Mouse (Mus musculus) neutrophil, adult 83 days (primary cell): ENCODE data around the gene Bag6. TPM values are rescaled to one million over a fixed set of nuclear protein-coding genes. Genes with fewer than 3 reads are reported as not detected.

Source experiments
- total RNA-seq, 2 experiments: library from RNA; stranded (reverse); gene quantifications; one replicate each; pipeline ENCODE4 v1.2.4; 2023

Gene Bag6
- total RNA-seq: 100 to 1,000 TPM; 222 to 226 TPM

DNA sequence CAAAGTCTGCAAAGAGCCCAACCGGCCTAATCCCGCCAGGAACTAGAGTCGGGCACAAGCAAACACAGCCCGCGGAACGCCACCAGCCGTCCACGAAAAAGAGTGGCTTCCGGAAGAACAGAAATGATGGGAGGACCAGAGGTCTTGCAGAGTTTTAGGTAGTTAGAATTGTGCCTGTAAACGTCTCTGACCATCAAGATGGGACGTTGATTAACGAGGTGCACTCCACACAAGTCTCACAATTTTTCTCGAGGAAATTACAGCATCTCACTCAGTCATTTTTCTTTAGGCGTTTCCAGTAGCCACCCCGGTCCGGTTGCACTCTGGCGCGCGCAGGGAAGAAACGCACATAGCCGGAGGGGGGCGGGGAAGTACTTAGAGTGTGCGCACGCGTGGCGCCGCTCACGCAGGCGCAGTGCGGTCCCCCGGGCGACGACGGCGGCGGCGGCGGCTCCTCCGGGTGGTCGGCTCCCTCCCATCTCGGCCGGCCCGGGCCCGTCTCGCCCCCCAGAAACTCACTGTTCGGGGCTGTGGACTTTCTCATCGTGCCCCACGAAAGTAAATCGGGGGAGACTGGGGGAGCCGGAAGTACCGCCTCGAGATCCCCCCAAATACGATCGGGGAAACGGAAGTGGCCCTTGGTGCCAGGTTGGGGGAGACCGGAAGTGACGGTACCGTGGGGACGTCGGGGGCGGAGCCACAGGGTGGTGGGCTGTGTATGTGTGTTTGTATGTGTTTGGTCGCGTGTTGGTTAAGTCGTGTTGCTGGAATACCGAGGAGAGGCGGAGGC is at the start of gene Bag6:
Bag6 (plus strand) TSS at position 378 of the 790 bp plus-strand sequence.

DNA sequence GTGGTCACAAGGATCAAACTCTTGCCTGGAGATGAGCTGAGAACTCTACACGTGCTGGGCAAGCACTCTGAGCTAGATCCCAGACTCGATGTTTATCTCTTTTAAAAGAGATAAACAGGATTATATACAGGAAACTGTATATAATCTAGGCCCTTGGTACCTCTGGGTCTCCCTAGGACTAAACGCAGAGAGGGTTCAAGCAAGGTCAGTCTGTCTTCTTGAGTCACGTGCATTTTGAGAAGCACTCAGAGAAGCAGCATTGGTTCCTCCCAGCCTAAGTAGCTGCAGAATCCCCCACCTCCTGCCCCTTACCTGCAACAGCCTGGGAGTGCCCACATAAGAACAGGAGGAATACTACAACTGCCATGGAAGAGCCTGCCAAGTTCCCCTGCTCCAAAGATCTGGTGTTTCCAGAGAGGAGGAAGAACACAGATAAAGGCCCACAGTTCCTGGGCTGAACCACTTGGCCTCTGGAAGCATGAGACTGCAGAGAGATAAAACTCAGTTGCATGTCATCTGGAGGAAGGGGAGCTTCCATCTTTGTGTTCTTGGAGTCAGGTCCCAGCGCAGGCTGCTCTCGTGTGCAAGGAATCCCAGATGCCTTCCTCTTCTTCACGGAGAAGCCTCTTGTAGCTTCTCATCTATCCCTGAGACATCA is 49.6 kb upstream of the Bag6 start, which contains the start of gene Ly6g6f:
Ly6g6f (minus strand) TSS at position 403 of the 658 bp plus-strand sequence.

DNA sequence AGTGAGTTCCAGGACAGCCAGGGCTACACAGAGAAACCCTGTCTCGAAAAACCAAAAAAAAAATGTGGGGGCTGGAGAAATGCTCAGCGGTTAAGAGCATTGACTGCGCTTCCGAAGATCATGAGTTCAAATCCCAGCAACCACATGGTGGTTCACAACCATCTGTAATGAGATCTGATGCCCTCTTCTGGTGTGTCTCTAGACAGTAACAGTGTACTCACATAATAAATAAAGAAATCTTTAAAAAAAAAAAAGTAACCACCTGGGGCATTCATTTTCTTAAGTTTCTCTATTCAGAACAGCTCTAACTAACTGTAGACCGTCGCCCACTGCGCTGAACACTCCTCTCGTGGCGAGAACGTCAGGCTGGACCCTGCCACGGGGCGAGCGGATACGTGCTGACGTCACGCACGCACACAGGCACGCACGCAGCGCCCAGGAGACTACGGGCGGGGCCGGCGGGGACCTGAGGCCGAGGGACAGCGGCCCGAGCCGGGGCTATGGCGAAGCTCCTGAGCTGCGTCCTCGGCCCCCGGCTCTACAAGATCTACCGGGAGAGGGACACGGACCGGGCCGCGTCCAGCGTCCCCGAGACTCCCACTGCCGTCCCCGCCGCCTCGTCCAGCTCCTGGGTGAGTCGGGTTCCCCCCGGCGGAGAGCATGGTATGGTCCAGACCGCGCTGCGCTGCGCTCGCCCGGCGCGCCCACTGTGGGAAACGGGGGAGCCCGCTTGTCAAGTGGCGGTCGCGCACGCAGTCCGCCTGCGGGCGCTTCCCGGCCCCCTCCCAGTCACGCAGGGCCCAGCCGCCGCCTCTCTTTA is 45.9 kb upstream of the Bag6 start, which contains the start of gene Abhd16a:
Abhd16a (plus strand) TSS at position 439 of the 820 bp plus-strand sequence.

DNA sequence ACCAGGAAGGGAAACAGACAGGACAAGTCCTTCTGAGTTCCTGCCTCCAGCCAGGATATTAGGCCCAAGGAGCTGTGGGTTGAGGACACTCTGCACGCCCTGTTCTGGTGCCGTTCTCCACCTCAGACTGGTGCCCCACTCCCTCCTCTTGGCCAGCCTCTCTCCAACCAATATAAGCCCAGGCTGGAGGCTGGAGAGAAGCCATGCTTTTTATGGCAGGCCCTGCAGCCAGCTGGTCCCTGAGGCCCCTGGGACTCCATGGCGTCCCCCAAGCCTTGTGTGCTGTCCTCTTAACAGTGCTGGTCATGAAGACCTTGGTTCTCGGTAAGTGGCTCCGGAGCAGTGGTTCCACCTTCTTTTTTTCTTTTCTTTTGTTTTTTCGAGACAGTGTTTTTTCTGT is 26.9 kb upstream of the Bag6 start, which contains the start of gene Ly6g5c:
Ly6g5c (plus strand) TSS at position 183 of the 400 bp plus-strand sequence.

DNA sequence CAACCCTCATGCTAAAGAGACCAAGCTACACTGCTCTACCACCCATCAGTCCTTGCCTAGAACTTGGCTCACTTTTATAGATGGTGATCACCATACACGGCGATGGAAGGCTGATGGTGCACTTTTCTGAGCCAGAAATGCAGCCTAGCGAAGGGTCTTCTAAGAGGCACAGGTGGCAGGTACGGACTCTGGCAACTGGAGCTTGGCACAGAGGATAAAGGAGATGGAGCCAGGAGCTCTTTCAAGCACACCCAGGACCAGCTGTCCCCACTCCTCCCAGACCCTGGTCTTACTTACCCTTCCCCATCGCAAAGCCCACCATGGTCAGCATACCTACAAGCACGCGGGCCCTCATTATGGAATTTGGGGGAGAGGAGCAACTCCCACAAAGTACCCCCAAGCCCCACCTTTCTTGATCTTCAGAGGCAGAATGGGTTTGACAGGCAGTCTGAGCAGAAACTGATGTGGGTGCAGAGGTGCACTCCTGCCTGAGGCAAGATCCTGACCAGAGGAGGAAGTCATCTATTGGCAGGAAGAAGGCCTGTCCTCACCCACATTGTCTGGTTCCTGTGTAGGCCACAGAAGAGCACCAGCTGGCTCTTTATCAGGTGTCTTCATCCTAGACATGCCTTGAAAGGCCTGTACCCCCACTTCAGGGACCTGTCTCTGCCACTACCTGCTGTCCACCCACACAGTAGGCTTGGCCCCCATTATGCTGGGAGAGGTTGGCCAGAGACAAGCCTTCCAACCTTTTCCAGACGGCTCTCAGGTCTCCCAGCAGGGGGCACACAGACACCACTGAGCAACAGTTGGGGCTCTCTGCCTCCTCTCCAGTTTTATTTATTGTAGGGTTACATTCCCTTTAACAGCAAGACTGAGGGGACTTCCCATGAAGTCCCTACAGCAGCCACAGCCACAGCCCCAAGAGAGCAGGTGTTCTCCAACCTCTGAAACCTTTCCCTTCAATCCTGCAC is 19.6 kb upstream of the Bag6 start, which contains the start of gene Ly6g5b:
Ly6g5b (minus strand) TSS at position 383 of the 974 bp plus-strand sequence.

DNA sequence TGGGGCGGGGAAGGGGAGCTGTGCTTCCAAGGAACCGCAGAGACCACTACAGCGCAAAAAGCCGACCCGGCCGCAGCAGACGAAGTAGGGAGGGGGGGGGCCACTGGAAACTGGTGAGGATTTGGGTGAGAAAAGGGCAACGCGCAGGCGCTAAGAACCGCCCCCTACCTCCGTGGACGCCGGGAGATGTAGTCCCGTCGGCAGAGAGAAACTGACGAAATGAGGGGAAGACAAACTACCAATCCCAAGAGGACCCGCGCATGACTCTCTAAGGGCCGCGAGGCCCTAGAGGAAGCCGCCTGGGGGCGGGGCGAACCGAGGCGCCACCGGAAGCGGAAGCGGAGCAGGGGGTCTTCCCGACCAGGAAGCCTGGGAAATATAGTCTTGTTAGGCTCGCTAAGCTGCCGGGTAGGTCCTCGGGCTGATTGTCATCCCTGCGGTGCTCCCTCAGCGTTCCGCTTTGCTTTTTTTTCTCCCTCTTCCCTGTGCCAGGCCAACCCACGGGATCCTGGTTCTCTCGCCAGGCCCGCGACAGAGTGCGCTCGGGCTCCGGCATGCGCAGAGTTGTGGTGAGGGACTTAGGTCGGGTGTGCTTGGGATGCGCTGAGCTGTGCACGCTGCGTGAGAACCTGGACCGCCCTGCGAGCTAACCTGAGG is 13.7 kb upstream of the Bag6 start, which contains the start of gene Gpank1:
Gpank1 (plus strand) TSS at position 313 of the 657 bp plus-strand sequence.

DNA sequence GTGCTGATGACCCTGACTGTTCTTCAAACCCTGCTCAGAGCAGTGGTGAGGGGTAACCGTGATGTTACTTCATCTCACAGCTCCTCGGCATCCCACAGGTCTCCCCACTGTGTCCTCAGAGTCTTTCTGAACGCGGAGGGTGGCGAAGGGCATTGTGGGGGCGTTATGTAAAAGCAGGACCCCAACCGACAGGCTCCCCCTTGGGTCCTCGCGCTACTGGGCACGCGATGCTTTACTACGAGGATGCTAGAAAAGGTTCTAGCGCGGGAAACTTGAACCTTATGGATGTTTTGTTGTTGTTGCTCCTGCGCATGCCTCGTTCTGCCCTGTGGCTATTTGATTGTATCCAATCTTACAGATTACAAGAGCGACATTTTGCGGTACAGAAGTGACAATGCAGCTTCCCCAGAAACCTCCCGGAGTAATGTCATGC is 13.1 kb upstream of the Bag6 start, which contains the start of gene Csnk2b:
Csnk2b (minus strand) TSS at position 183 of the 433 bp plus-strand sequence.

DNA sequence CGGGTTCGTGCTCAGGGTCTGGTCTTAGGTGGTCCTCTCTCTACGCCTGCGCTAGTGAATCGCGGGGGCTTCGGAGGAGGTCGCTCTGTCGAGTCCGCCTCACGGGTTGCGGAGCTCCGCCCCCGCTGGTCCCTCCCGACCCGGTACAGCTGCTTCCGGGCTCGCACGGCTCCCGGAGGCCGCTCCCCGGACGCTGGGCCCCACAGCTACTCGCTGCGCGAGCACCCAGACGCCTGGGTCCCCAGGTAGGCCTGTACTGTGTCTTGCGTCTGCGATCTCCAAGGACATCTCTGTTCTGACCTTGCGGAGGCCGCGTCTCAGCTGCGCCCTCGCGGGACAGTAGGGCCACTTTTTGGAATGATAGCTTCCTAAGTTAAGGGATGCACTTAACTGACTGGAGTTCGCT is 8.8 kb upstream of the Bag6 start, which contains the start of gene D17H6S53E:
D17H6S53E (plus strand) TSS at position 168 of the 406 bp plus-strand sequence.

DNA sequence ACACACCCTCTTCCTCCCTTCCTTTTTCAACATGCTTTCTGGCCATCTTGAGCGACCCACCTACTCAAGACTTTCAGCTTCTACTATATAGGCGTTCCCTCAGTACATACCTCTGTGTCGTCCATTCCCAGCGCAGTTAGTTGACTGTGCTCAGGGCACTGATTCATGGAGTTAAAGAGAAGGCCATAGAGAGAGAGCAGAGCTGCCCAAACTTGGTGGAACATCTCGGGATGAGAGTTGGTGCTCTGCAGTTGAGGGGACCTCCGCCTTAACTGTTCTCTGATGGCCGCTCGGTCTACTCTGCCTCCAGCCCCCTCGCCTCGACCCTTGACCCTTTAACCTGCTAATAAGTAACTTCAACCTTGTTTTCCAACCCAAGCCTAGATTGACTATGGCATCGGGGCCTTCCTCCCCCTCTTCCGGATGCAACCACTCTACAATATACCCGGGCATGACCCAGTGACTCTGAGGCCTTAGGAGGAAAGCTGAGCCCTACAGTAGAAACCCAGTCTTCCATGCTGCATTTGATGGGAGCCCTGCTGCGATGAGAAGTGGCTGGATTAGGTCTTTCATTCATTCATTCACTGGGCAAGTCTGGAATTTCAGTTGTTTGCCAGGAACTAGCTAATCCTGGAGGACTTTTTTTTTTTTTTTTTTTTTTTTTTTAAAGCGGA is 3.3 kb upstream of the Bag6 start, which contains the start of gene Apom:
Apom (minus strand) TSS at position 551 of the 674 bp plus-strand sequence.

DNA sequence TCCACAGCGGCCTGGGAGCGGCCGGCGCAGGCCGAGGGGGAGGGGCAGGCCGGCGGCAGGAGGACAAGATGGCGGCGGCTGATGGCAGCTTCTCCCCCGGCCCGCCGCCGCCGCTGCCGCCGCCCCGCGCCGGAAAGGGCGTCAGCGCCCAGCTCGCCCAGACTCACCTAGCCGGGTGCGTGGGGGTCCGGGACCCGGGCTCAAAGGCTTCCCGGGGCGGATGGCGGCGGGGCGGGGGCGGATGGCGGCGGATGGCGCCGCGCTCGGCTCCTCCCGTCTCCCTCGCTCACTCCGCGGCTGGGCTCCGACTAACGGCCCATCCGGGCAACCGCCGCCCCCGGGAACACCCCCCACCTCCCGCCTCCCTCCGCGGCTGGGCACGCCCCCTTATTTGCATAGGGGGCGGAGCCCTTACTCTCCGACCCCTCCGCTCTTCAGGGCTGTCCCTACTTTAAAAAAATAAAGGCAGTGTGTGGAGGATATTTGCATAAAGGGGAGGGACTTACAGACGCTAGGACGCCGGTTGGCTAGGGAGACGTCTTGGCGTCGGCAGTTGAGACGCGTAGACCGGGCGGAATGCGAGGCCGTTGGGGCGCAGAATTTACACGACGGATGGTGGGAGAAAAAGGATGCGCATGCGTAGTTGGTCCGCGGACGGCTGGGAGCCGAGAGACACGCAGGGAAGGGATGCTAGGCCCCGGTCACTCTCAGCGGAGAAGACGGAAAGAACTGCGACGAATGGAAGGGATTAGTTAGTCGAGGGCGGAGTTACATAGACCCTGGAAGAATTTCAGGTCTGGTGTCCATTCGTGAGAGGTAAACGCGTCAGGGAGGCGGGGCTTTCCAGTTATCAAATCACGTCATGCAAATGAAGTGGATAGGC is 29.8 kb downstream of the Bag6 start, which contains the start of gene Prrc2a:
Prrc2a (minus strand) TSS at position 330 of the 883 bp plus-strand sequence.

DNA sequence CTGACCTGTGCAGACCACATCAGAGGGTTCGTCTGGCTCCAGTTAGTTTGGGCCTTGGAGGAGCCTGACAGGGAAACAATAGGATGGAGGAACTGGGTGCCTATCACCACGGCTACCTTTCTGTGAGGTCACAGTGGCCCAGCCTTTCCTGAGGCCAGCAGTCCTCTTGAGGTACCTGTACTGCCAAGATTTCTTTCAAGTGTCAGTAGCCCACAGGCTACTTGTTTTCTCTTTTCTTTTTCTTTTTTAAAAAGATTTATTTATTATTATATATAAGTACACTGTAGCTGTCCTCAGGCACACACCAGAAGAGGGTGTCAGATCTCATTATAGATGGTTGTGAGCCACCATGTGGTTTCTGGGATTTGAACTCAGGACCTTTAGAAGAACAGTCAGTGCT is 41.0 kb downstream of the Bag6 start, which contains the start of gene Aif1:
Aif1 (minus strand) TSS at position 101 of the 400 bp plus-strand sequence.

DNA sequence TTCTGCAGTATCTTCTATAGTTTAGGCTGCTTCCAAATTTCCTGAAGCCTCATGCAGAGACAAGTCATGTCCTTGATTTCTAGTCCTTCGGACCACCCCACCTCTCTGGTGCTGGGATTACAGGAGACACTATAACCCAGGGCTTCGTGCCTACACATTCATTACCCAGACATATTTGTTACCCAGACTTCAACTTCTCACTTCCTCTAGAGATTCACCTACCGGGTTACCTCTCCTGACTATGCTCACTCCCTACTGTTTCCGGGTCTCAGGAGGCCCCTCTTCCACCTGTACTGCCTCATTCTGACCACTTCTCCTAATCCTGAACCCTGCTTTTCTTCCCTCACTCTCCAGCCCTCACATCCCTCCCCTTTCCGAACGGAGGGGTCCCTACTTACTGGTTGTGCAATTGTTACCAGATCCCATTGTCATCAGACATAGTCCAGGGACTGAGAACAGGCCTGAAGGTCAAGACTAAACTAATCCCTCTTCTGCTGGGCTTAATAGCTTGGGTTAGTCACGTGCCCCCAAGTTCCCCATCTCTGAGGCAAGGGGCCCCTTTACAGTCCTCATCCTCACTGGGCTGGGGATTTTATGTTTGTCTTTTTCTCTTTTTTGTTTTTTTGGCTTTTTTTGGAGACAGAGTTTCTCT is 53.1 kb downstream of the Bag6 start, which contains the start of gene Lst1:
Lst1 (minus strand) TSS at position 481 of the 652 bp plus-strand sequence.

DNA sequence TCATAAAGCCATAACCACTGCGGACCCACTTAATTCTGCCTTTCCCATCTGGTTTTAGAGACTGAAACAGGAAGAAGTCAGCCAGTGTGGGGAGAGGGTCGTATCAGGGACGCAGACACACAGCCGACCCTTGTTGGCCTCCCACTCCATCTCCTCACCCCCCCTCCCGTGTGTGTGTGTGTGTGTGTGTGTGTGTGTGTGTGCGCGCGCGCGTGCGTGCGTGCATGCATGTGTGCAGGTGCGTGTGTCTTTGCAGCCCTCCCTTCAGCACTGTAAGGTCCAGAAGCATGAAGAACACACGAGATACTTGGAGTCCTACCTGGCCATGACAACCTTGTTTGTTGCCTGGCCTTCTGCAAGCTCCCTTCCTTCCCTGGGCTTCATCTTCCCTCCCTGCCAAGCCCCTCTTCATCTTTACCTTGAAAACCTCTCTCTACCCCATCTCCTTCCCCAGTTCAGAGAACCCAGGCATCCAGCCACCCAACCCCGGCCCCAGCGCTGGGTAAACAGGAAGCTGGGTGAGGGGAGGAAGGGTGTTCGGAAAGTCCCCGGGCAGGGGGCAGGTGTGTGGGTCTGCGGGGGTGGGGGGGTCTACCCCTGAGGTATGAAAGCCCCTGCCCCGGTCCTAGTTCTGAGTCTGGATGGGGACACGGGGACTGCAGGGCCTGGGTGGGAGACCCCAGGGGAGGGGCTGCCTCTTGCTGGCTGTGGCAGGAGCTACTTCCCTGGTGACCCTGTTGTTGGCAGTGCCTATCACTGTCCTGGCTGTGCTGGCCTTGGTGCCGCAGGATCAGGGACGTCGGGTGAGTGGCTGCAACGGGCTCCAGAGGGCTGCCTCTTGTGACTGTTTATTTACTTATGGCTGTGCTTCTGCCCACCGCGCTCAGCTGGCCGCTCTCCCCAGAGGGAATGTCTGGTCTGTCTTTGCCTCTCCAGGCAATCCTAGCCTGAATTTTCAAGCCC is 59.2 kb downstream of the Bag6 start, which contains the start of gene Ltb:
Ltb (plus strand) TSS at position 559 of the 963 bp plus-strand sequence.

